Mouse (Mus musculus): ENCODE results near the gene Vsir. TPM values are rescaled to one million over a fixed set of nuclear protein-coding genes. Genes with fewer than 3 reads are reported as not detected.

Vsir gene
- 100 to 1,000 TPM; 498 to 559 TPM for total RNA-seq (2023)

GRCm38 (mm10) chr10:60346701-60347405, at the start of gene Vsir:
Vsir (plus strand) TSS chr10:60346851.

DNA sequence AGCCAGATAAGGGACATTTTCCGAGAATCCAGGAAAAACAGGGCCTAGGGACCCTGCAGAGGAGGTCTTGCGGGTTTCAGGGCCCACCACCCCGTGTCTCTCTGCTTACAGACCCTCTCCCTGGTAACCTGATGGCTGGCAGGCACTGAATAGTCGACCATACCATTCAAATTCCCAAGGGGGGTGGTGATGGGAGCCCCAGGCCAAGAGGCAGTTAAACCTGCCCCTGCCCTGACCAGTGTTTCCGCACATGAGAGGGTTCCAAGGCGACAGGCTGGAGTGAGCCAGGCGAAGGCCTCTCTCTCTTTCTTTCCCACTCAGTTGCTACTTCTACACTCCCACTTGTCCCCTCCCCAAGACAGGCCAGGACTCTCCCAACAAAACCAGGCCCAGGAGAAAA, 52.8 kb downstream of the Vsir start, which contains the start of gene Gm17455:
Gene Gm17455, plus strand, starts transcription at position 278 of the 400 bp plus-strand sequence.

Other genes starting within 250 kb of the Vsir start
- gene Spock2, start 240.6 kb upstream of the Vsir start, total RNA-seq (2023) = 1 to 10 TPM in 1 of 2 experiments, under 1 TPM in 1; 0.76 to 1.0 TPM
- gene Chst3, start 127.6 kb upstream of the Vsir start, total RNA-seq (2023) = under 1 TPM; 0.24 to 0.58 TPM
- 1,000 to 10,000 TPM; 5,989 to 7,118 TPM for gene Psap, start 69.2 kb upstream of the Vsir start, total RNA-seq (2023)
- not detected for gene Gm17455, start 52.9 kb downstream of the Vsir start, total RNA-seq (2023)